Mouse (Mus musculus) embryo, embryonic 10.5 days (tissue): ENCODE measurements around the gene Mrpl34.
"Not testable (repeated sequence)": the region's sequence is repeated elsewhere in the genome, so short reads cannot be mapped to it uniquely, and the experiment has no call there.

Experiments used
- DNase-seq: peaks from one replicate; pipeline ENCODE4 v3.0.0-alpha.2; 2015; ENCODE audit warnings: low spot score

Gene Mrpl34

GRCm38 (mm10) chr8:71464513-71465500 lies at the start of gene Mrpl34:
Gene Mrpl34 (plus strand): TSS chr8:71464959.
- peak; percentile 100 for DNase-seq

- DNase-seq: no peak
Measured at GRCm38 (mm10) chr8:71422121-71422520, 42.6 kb upstream of the Mrpl34 start.

- DNase-seq: not testable (repeated sequence)
Measured at GRCm38 (mm10) chr8:71432935-71433334, 31.8 kb upstream of the Mrpl34 start.

- no peak for DNase-seq
Measured at GRCm38 (mm10) chr8:71437041-71437440, 27.7 kb upstream of the Mrpl34 start.

GRCm38 (mm10) chr8:71441404-71441803 lies 23.4 kb upstream of the Mrpl34 start:
- DNase-seq: peak; percentile 81

- no peak for DNase-seq
Measured at GRCm38 (mm10) chr8:71445096-71445495, 19.7 kb upstream of the Mrpl34 start.

GRCm38 (mm10) chr8:71451337-71451736 lies 13.4 kb upstream of the Mrpl34 start:
- no peak for DNase-seq

GRCm38 (mm10) chr8:71451777-71452176 lies 13.0 kb upstream of the Mrpl34 start:
- DNase-seq: no peak

- no peak for DNase-seq
Measured at GRCm38 (mm10) chr8:71452669-71453068, 12.1 kb upstream of the Mrpl34 start.

GRCm38 (mm10) chr8:71454668-71455067 lies 10.1 kb upstream of the Mrpl34 start:
- DNase-seq: no peak

GRCm38 (mm10) chr8:71456906-71457305 lies 7.9 kb upstream of the Mrpl34 start:
- DNase-seq: no peak

GRCm38 (mm10) chr8:71457659-71458270 lies 7.0 kb upstream of the Mrpl34 start:
- DNase-seq: no peak

GRCm38 (mm10) chr8:71460716-71461115 lies 4.0 kb upstream of the Mrpl34 start:
- DNase-seq: no peak

GRCm38 (mm10) chr8:71461152-71461840 lies 3.5 kb upstream of the Mrpl34 start:
- DNase-seq: no peak

GRCm38 (mm10) chr8:71462191-71462590 lies 2.6 kb upstream of the Mrpl34 start:
- DNase-seq: no peak

- peak; percentile 50 for DNase-seq
Measured at GRCm38 (mm10) chr8:71462786-71463185, 2.0 kb upstream of the Mrpl34 start.

GRCm38 (mm10) chr8:71463188-71464033 lies 1.3 kb upstream of the Mrpl34 start, which contains the start of gene Abhd8:
Gene Abhd8 (minus strand): TSS chr8:71463655.
- peak; percentile 98 for DNase-seq

GRCm38 (mm10) chr8:71465733-71466132 lies 974 bp downstream of the Mrpl34 start:
- no peak for DNase-seq

- no peak for DNase-seq
Measured at GRCm38 (mm10) chr8:71466198-71466597, 1.4 kb downstream of the Mrpl34 start.

GRCm38 (mm10) chr8:71467201-71467600 lies 2.4 kb downstream of the Mrpl34 start:
- DNase-seq: no peak

GRCm38 (mm10) chr8:71468001-71468400 lies 3.2 kb downstream of the Mrpl34 start:
- DNase-seq: no peak
